Mouse (Mus musculus) heart, adult 2 months (tissue): ENCODE results near the gene Slc7a5. TPM values are rescaled to one million over a fixed set of nuclear protein-coding genes. Genes with fewer than 3 reads are reported as not detected.

Source experiments
- DNase-seq, 2 experiments: peaks; one replicate each; pipeline ENCODE4 v3.0.0; 2021
- H3K27ac ChIP-seq: fragments of 200-600 bp; 2 replicates; pipeline ENCODE4 v1.8.1; 2022
- H3K27me3 ChIP-seq: fragments of 200-500 bp; 2 replicates; pipeline ENCODE4 v1.6.1; 2012; ENCODE audit warnings: mild to moderate bottlenecking, low read length, inconsistent platforms, mixed read lengths; ENCODE audit not compliant: control insufficient read depth, insufficient read depth
- H3K36me3 ChIP-seq: fragments of 200-500 bp; 2 replicates; pipeline ENCODE4 v1.6.1; 2012; ENCODE audit warnings: low read length, inconsistent platforms; ENCODE audit not compliant: control insufficient read depth, insufficient read depth
- H3K4me1 ChIP-seq: fragments of 200-500 bp; 2 replicates; pipeline ENCODE4 v1.6.1; 2011; ENCODE audit warnings: low read length; ENCODE audit not compliant: control insufficient read depth, insufficient read depth
- H3K4me3 ChIP-seq: fragments of 200-600 bp; 2 replicates; pipeline ENCODE4 v1.8.1; 2022
- H3K79me2 ChIP-seq: fragments of 200-500 bp; replicated peaks from 2 replicates; pipeline ENCODE4 v1.6.1; 2012; ENCODE audit warnings: mild to moderate bottlenecking, inconsistent platforms, low read length, moderate library complexity, mixed read lengths; ENCODE audit not compliant: control insufficient read depth, insufficient read depth
- H3K9ac ChIP-seq: fragments of 200-500 bp; 2 replicates; pipeline ENCODE4 v1.6.1; 2012; ENCODE audit warnings: low read depth, mild to moderate bottlenecking, control low read depth, inconsistent platforms, low read length, mixed read lengths
- CTCF ChIP-seq: fragments of 200-600 bp; IDR thresholded peaks from 2 replicates; pipeline ENCODE4 v1.8.1; 2022; ENCODE audit warnings: antibody characterized with exemption, mild to moderate bottlenecking, moderate library complexity
- EP300 ChIP-seq: fragments of 200-500 bp; IDR thresholded peaks from 2 replicates; pipeline ENCODE4 v1.6.1; 2011; ENCODE audit warnings: low read depth, low read length, control low read depth; ENCODE audit not compliant: insufficient read depth
- POLR2A ChIP-seq: fragments of 200-500 bp; IDR thresholded peaks from 2 replicates; pipeline ENCODE4 v1.6.1; 2011; ENCODE audit warnings: mild to moderate bottlenecking, low read depth, low read length, control low read depth; ENCODE audit not compliant: insufficient read depth
- WGBS: fragments of 180-500 bp; shearing (Covaris S2); methylation state at CpG from one replicate; pipeline ENCODE4 v1.1.7; 2018; 5-methylcytosine and 5-hydroxymethylcytosine counted together
- intact Hi-C: fragments of 180-260 bp; cut with DNase I; formaldehyde crosslinking; loops from one replicate; pipeline ENCODE4 v1.15.1; 2025
- polyA plus RNA-seq: library from polyadenylated mRNA; depleted of rRNA; stranded (reverse); fragments of >200 nt; gene quantifications from 2 replicates; pipeline ENCODE4 v1.2.3, GENCODE M21; 2012; rRNA removed
- total RNA-seq, 2 experiments: library from RNA; stranded (reverse); gene quantifications; 2 replicates each; pipeline ENCODE4 v1.2.3; 2021

The Slc7a5 gene
- total and polyA plus RNA-seq, 3 experiments, result 3.1 to 5.2 (median 4.6) TPM

GRCm38 (mm10) chr8:121841242-121841641 is 66.3 kb downstream of the Slc7a5 start:
- H3K79me2 ChIP-seq, result no peaks in the 10 kb centered on the region

GRCm38 (mm10) chr8:121832503-121832902 is 75.0 kb downstream of the Slc7a5 start:
- TF ChIP-seq EP300, result no peak
- peak; percentile 83 for TF ChIP-seq CTCF
- intact Hi-C loops, result loop anchor here (5.0 kb wide), 2 partner anchors 115 to 285 kb away; no protein-coding TSS in a partner anchor
- Histone ChIP-seq H3K4me3 (no peak overlapping the region), H3K36me3 (no peaks in the 10 kb centered on the region), H3K27ac (no peak overlapping the region), H3K9ac (no peak overlapping the region), H3K4me1 (peaks cover 2% of the 10 kb centered on the region), H3K27me3 (no peaks in the 10 kb centered on the region), H3K79me2 (no peaks in the 10 kb centered on the region)
- 4% methylated on average over 6 of the region's 6 CpGs for WGBS
- peak; percentile 44 to 66 for DNase-seq

More at GRCm38 (mm10) chr8:121841242-121841641, 66.3 kb downstream of the Slc7a5 start:
- no peak for DNase-seq
- H3K9ac ChIP-seq, result no peak overlapping the region
- H3K27ac ChIP-seq, result no peak overlapping the region
- intact Hi-C loops, result no loop called here
- no peaks in the 10 kb centered on the region for H3K36me3 ChIP-seq
- no peaks in the 10 kb centered on the region for H3K27me3 ChIP-seq
- 49% methylated on average over 8 of the region's 8 CpGs for WGBS
- H3K4me1 ChIP-seq, result no peaks in the 10 kb centered on the region
- TF ChIP-seq EP300 (no peak), CTCF (peak; percentile 67)
- H3K4me3 ChIP-seq, result no peak overlapping the region

GRCm38 (mm10) chr8:121832061-121832460 is 75.4 kb downstream of the Slc7a5 start:
- Histone ChIP-seq H3K27ac (no peak overlapping the region), H3K4me3 (no peak overlapping the region), H3K4me1 (peaks cover 2% of the 10 kb centered on the region), H3K36me3 (no peaks in the 10 kb centered on the region), H3K9ac (no peak overlapping the region), H3K79me2 (no peaks in the 10 kb centered on the region), H3K27me3 (no peaks in the 10 kb centered on the region)
- intact Hi-C loops, result loop anchor here (5.0 kb wide), 2 partner anchors 115 to 285 kb away; no protein-coding TSS in a partner anchor
- 79% methylated on average over 2 of the region's 2 CpGs for WGBS
- TF ChIP-seq EP300 (no peak), POLR2A (no peak), CTCF (no peak)
- DNase-seq, result no peak

Other genes with a start within 250 kb of the Slc7a5 start
- gene Jph3, start 178.1 kb downstream of the Slc7a5 start, total RNA-seq, result under 1 TPM in 1 of 2 experiments, not detected in 1; 0.11 TPM
- gene Jph3, start 178.1 kb downstream of the Slc7a5 start, polyA plus RNA-seq, result 0.09 and 0.10 TPM in 2 replicates
- 10 to 100 TPM; 11.2 to 12.6 TPM for gene Klhdc4, start 78.1 kb downstream of the Slc7a5 start, total RNA-seq
- 9.6 and 11.0 TPM in 2 replicates for gene Klhdc4, start 78.1 kb downstream of the Slc7a5 start, polyA plus RNA-seq
- gene Car5a, start 37.2 kb upstream of the Slc7a5 start, total RNA-seq, result not detected
- not detected in 2 replicates for gene Car5a, start 37.2 kb upstream of the Slc7a5 start, polyA plus RNA-seq
- gene Banp, start 42.1 kb upstream of the Slc7a5 start, total RNA-seq, result 10 to 100 TPM; 13.1 to 26.9 TPM
- 17.9 and 32.1 TPM in 2 replicates for gene Banp, start 42.1 kb upstream of the Slc7a5 start, polyA plus RNA-seq